Mouse (Mus musculus) lung, adult 2 months (tissue): ENCODE data around the gene Ccnyl1. TPM values are rescaled to one million over a fixed set of nuclear protein-coding genes. Genes with fewer than 3 reads are reported as not detected.

Source experiments
- DNase-seq: peaks from one replicate; pipeline ENCODE4 v3.0.0; 2022
- H3K4me1 ChIP-seq: fragments of 200-500 bp; 2 replicates; pipeline ENCODE4 v1.6.1; 2011; ENCODE audit warnings: low read length; ENCODE audit not compliant: control insufficient read depth, insufficient read depth
- H3K4me3 ChIP-seq: fragments of 200-500 bp; replicated peaks from 2 replicates; pipeline ENCODE3; 2011; ENCODE audit warnings: low read depth, mild to moderate bottlenecking, control low read depth, low read length; ENCODE audit errors: extremely low read depth
- CTCF ChIP-seq: fragments of 200-500 bp; IDR thresholded peaks from 2 replicates; pipeline ENCODE4 v1.5.1; 2011; ENCODE audit warnings: mild to moderate bottlenecking, low read length, control low read depth; ENCODE audit not compliant: insufficient read depth
- POLR2A ChIP-seq: fragments of 200-500 bp; IDR thresholded peaks from 2 replicates; pipeline ENCODE4 v1.6.1; 2011; ENCODE audit warnings: low read depth, mild to moderate bottlenecking, control low read depth, low read length, borderline replicate concordance; ENCODE audit errors: extremely low read depth
- WGBS: fragments of 180-500 bp; shearing (Covaris S2); methylation state at CpG from one replicate; pipeline ENCODE4 v1.1.7; 2018; 5-methylcytosine and 5-hydroxymethylcytosine counted together
- polyA plus RNA-seq: library from polyadenylated mRNA; depleted of rRNA; stranded (reverse); fragments of >200 nt; gene quantifications from 2 replicates; pipeline ENCODE4 v1.2.3, GENCODE M21; 2012; rRNA removed

Gene Ccnyl1
- polyA plus RNA-seq, 1 experiment, result 26.8 TPM

DNA sequence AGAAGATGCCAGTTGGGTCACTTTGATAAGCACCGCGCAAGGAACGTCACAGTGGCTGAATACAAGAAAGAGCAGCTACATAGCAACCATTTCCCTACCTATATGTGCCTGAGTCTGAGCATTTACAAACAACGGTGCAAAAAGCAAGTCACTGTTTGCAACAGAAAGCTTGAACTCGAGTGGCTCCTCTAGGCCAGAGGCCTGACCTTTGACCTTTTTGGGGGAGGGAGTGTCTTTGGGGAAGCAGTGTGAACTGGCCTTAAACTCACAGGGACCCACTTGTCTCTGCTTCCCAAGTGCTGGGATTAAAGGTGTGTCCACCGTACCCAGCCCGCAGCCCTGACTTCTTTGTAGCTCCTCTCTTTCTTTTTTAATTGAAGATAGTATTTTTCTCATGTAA lies 63.4 kb downstream of the Ccnyl1 start:
- no peak for TF ChIP-seq CTCF
- no peak for TF ChIP-seq POLR2A
- no peak overlapping the region for H3K4me3 ChIP-seq
- DNase-seq, result peak; percentile 24
- WGBS, result 67% methylated on average over 7 of the region's 7 CpGs
- peaks cover 7% of the 10 kb centered on the region for H3K4me1 ChIP-seq

DNA sequence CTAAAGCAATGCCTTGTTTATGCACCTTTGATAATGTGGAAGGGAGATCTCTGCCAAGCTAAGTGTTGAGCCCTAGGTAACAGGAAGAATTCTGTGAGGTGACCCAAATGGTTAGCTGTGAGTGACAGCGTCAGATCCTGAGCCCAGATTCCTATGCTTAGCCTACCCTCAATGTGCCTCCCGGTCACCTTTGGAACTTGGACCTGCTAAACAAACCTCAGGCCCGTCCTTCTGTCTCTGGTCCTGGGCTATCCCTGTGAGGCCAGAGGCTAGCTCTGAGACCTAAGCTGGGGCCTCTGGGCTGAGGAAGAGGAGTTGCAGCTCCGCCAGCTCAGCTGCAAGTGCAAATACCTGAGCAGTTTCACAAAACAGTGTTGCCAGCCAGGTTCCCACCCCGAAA lies 64.4 kb downstream of the Ccnyl1 start:
- WGBS, result 93% methylated on average over 5 of the region's 5 CpGs
- Histone ChIP-seq H3K4me3 (no peak overlapping the region), H3K4me1 (peaks cover 7% of the 10 kb centered on the region)
- TF ChIP-seq POLR2A (no peak), CTCF (no peak)
- DNase-seq, result no peak

DNA sequence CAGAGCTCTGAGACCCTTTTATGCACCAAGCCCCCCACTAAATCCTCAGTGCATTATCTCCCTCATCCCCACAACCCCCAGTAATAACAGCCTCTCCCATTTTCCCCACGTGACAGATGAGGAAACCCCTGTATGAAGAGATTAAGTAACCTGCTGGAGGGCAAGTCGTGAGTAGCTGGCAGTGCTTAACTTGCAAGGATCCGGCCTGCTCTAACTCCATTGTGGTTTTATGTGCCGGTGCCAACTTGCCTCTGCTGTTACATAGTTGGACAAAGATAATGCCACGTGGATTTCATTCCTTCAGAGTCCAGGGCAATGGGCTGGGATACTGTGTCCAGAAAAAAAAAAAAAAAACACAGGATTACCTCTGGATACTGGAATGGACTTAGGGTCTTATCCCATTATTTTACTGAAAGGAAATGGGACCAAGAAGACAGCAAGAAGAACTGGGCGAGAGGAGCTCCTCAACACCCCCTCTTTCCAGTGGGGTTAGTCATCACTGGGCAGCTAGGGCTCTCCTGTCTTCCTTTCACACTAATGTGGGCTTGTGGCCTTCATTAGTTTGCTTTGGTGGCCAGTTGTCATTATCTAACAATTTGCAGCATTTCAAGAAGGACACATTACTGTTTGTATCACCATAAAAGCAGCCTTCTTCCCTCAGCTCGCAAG lies 65.8 kb downstream of the Ccnyl1 start:
- DNase-seq, result peak; percentile 18
- no peak overlapping the region for H3K4me3 ChIP-seq
- 42% methylated on average over 7 of the region's 7 CpGs for WGBS
- TF ChIP-seq CTCF, result no peak
- no peak for TF ChIP-seq POLR2A
- H3K4me1 ChIP-seq, result peaks cover 7% of the 10 kb centered on the region

DNA sequence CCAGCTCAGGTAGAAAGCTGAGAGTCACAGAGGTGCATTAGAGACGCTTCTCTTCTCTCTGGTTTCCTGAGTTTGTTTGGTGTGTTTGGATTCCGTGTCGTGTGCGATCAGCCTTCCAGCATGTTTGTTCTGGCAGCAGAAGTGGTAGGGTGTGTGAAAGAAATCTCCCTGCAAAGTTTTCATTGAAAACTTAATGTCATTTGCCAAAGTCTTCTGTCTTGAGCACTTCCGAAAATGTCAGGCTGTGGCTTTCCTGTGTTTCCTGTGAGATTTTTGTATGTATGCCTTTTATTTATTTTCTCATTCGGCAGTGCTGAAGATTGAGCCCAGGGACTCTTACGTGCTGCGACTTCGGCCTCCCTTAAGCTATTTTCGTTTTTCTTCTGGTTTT lies 66.4 kb downstream of the Ccnyl1 start:
- 12% methylated on average over 10 of the region's 10 CpGs for WGBS
- H3K4me1 ChIP-seq, result peaks cover 7% of the 10 kb centered on the region
- TF ChIP-seq CTCF (no peak), POLR2A (no peak)
- no peak overlapping the region for H3K4me3 ChIP-seq
- DNase-seq, result peak; percentile 19

DNA sequence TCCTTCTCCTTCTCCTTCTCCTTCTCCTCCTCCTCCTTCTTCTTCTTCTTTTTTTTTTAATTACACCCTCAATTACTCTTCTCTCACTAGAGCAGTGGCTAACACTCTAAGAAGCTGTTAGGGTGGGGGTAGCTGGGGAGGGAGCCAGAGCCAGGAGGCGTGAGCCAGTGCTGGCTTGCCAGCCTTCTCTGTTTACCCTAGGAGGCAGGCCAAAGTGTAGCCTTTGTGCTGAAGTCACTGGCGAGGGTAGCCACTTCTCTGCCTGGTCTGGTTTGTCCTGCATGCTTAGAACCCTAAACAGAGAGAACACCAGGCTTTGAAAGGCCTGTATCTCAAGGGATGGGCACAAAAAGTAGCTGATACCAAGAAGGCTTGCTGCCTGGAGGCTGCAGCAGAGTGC lies 67.0 kb downstream of the Ccnyl1 start:
- H3K4me1 ChIP-seq, result peaks cover 7% of the 10 kb centered on the region
- no peak overlapping the region for H3K4me3 ChIP-seq
- DNase-seq, result peak; percentile 46
- TF ChIP-seq CTCF (no peak), POLR2A (no peak)
- WGBS, result 18% methylated on average over 2 of the region's 2 CpGs

DNA sequence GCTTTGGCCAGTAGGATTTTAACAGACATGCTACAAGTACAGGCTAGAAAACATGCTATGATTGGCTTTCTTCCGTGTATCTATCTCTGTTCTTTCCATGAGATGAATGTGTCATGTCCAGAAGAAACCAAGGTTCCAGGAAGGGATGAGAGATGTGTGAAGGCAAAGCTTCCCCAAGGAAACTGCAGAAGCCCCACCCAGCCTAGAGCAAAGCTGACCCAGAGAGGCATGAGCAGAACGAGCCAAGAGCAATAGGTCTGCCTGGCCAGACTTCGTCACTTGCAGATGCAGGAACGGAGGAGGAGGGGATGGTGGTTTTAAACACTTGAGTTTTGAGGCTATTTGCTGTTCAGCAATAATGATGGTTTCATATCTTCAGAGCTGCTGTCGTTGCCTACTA lies 67.5 kb downstream of the Ccnyl1 start:
- TF ChIP-seq POLR2A, result no peak
- TF ChIP-seq CTCF, result no peak
- WGBS, result 55% methylated on average over 5 of the region's 5 CpGs
- peaks cover 7% of the 10 kb centered on the region for H3K4me1 ChIP-seq
- H3K4me3 ChIP-seq, result no peak overlapping the region
- no peak for DNase-seq

DNA sequence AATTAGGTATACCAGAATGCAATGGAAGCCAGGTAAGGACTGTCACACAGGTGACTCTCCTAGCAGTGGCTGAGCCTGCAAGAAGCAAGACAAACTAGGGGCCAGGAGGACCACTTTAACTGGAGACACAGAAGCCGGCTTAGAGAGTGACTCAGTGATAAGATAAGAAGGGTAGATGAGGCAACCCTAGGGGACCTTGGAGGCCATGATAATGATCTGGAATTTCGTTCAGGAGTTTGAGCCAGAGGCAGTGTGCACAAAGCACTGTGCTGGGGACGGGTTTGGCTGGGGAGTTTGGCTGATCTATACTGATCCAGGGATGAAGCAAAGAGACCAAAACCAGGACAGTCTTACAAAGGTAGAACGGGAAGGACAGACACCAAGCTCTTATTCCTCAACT lies 71.4 kb downstream of the Ccnyl1 start:
- TF ChIP-seq POLR2A (no peak), CTCF (no peak)
- no peak for DNase-seq
- Histone ChIP-seq H3K4me3 (no peak overlapping the region), H3K4me1 (peaks cover 4% of the 10 kb centered on the region; the same call in 1 of the 2 replicates)
- 65% methylated on average over 4 of the region's 4 CpGs for whole genome bisulfite sequencing

DNA sequence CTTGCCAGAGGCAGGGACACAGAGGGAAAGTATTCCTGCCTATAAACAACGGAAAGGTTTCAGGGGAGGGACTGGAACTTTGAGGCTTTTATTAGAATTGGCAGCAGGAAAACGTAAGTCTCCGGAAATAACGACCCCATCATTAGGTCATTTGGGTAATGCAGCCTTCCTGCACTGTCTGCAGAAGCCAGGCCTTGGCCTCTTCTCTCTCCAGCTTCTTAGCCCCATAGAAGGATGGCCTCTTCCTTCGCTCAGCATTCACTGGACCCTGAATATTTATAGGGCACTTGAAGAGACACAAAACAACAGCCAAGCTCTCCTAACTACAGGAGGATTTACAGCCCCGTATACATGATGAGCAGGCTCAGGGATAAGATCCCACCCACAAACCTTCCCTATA lies 79.9 kb downstream of the Ccnyl1 start:
- 29% methylated on average over 6 of the region's 6 CpGs for WGBS
- H3K4me3 ChIP-seq, result no peak overlapping the region

DNA sequence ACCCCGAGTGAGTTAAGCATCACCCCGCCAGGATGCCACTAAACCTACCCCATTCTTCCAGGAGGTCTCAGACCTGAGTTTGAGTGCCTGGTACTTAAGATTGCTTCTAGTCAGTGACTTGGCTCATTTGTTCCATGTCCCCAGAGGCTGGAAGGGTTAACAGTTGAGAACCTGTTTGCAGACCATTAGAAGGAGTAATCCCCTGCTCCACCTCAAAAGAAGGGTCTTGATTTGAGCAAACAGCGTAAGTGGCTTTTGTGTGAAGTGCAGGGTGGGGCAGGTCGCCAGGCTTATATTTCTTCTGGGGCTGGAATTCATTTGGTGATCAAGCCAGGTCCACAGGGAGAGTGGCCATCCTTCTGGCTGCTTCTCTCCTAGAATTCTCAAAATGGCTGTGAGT lies 83.0 kb downstream of the Ccnyl1 start:
- 67% methylated on average over 4 of the region's 4 CpGs for WGBS
- no peak for DNase-seq
- H3K4me3 ChIP-seq, result no peak overlapping the region
- TF ChIP-seq POLR2A, result no peak
- TF ChIP-seq CTCF, result no peak
- no peaks in the 10 kb centered on the region for H3K4me1 ChIP-seq

More for the DNA sequence above, 79.9 kb downstream of the Ccnyl1 start:
- DNase-seq, result no peak
- no peak for TF ChIP-seq POLR2A
- TF ChIP-seq CTCF, result no peak
- H3K4me1 ChIP-seq, result no peaks in the 10 kb centered on the region

Other genes starting within 250 kb of the Ccnyl1 start
- gene Creb1, start 157.8 kb upstream of the Ccnyl1 start, polyA plus RNA-seq, result 18.4 and 19.7 TPM in 2 replicates
- 6.8 and 8.2 TPM in 2 replicates for gene Mettl21a, start 73.2 kb upstream of the Ccnyl1 start, polyA plus RNA-seq
- gene Fzd5, start 47.3 kb downstream of the Ccnyl1 start, polyA plus RNA-seq, result 28.2 and 30.9 TPM in 2 replicates